Mouse (Mus musculus) spleen, adult 18-20 months (tissue): Measurements from ENCODE around the gene Olfr859.
"Not testable (repeated sequence)": the region's sequence is repeated elsewhere in the genome, so short reads cannot be mapped to it uniquely, and the experiment has no call there.

Experiments
- DNase-seq, 2 experiments: peaks; one replicate each; pipeline ENCODE4 v3.0.0; 2022; ENCODE audit warnings: mixed read lengths in 2 of 2

Olfr859 gene

GRCm38 (mm10) chr9:19804606-19805005 is at the start of gene Olfr859:
Gene Olfr859, plus strand, starts transcription at chr9:19804906.
- DNase-seq, result not testable (repeated sequence)

GRCm38 (mm10) chr9:19769136-19769535 is 35.6 kb upstream of the Olfr859 start:
- no peak for DNase-seq

GRCm38 (mm10) chr9:19769701-19770100 is 35.0 kb upstream of the Olfr859 start:
- DNase-seq, result no peak

GRCm38 (mm10) chr9:19779983-19780382 is 24.7 kb upstream of the Olfr859 start, which contains the start of gene Olfr58:
Gene Olfr58, plus strand, starts transcription at chr9:19780283.
- no peak for DNase-seq

GRCm38 (mm10) chr9:19803000-19803399 is 1.7 kb upstream of the Olfr859 start:
- DNase-seq, result no peak

GRCm38 (mm10) chr9:19849647-19850046 is 44.9 kb downstream of the Olfr859 start, which contains the start of gene Olfr860:
Gene Olfr860, minus strand, starts transcription at chr9:19849747.
- no peak for DNase-seq
